Mouse (Mus musculus) central nervous system, embryonic 11.5 days (tissue): ENCODE results near the gene Olfr803. TPM values are rescaled to one million over a fixed set of nuclear protein-coding genes. Genes with fewer than 3 reads are reported as not detected.

ENCODE experiments used
- polyA plus RNA-seq: library from polyadenylated mRNA; depleted of rRNA; stranded (reverse); fragments of >200 nt; gene quantifications from 2 replicates; pipeline ENCODE4 v1.2.3, GENCODE M21; 2012; rRNA removed

Gene Olfr803
- not detected in 2 replicates for polyA plus RNA-seq

DNA sequence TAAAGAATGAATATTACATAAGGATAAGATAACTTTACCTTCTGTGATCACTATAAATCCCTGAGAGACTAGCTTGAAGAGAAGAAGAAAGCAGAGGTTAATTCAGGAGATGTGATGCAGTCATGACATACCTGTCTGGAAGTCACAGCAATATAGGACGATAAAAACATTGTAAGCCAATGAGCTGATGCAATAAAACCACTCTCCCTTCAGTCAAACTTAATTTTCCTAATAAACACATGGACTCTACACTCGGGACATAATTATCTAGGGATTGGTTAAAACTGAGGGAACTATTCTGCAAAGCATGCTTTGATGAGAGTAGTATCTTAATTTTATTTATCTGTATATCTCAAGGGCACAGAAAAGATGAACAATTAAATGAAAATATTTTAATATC lies at the start of gene Olfr803:
Olfr803 (minus strand) TSS at position 101 of the 400 bp plus-strand sequence.

GRCm38 (mm10) chr10:129741821-129742220 lies 47.7 kb upstream of the Olfr803 start, which contains the start of gene Olfr806:
Olfr806 (minus strand) TSS chr10:129741921.

DNA sequence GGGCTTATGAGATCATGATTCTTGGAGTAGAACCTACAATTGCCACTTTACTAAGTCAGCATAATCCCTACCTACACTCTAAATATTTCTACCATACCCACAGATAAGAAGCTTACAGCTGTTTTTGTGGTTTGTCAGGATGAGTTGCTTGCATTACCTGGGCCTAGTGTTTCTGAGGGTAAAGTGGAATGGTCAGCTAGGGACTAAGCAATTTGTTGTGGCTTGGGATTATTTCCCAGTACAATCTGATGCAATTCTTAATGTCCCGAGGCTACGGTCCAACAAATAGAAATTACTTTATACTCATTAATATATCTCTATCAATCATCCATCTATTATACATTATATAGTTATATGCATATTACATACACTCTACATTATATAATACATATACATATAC lies 35.2 kb upstream of the Olfr803 start, which contains the start of gene Olfr805:
Olfr805 (minus strand) TSS at position 101 of the 400 bp plus-strand sequence.

GRCm38 (mm10) chr10:129702910-129703309 lies 8.8 kb upstream of the Olfr803 start, which contains the start of gene Olfr804:
Olfr804 (plus strand) TSS chr10:129703210.

GRCm38 (mm10) chr10:129688069-129688468 lies 6.0 kb downstream of the Olfr803 start, which contains the start of gene Olfr802:
Olfr802 (minus strand) TSS chr10:129688169.

DNA sequence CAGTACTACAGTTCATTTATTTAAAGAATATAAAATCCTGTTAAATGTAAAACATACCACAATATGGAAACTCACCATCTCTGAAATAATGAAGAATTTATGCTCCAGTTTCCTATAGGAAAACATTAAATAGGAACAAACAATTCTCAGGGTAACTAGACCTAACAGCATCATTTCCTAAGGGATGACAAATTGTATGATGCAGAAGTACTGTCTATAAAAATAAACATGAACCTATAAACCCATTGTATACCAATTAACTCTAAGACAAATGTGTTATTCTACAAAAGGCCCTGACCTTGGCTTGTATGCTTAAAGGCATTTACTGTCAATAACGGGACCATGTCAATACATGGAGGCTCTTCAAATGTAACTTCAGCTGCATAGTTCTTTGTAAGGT lies 20.3 kb downstream of the Olfr803 start, which contains the start of gene Olfr801:
Olfr801 (minus strand) TSS at position 101 of the 400 bp plus-strand sequence.

DNA sequence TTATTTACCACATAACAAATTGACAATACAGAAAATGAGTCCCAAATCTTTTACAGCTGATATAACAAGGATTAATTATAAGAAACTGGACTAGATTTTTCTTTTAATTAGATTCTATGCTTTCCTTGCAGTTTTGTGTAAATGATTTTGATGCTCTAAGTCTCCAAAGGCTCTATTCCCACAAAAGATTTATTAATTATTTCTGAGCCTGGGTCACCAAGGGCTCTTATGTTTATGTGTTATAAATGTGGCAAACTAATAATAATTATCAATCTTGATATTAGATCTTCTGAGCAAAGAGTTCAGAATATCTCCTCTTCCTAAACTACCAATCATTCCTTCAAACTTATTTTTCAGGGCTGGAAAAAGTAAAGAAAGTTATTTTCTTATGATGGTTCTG lies 36.7 kb downstream of the Olfr803 start, which contains the start of gene Olfr800:
Olfr800 (plus strand) TSS at position 301 of the 400 bp plus-strand sequence.

Other genes starting within 250 kb of the Olfr803 start
- not detected in 2 replicates for gene Olfr787, start 232.4 kb downstream of the Olfr803 start, polyA plus RNA-seq
- gene Olfr788, start 223.3 kb downstream of the Olfr803 start, polyA plus RNA-seq: not detected in 2 replicates
- not detected in 2 replicates for gene Olfr789, start 209.5 kb downstream of the Olfr803 start, polyA plus RNA-seq
- not detected in 2 replicates for gene Olfr790, start 195.8 kb downstream of the Olfr803 start, polyA plus RNA-seq
- not detected in 2 replicates for gene Olfr791, start 172.5 kb downstream of the Olfr803 start, polyA plus RNA-seq
- gene Olfr792, start 155.1 kb downstream of the Olfr803 start, polyA plus RNA-seq: not detected in 2 replicates
- not detected in 2 replicates for gene Olfr794, start 126.6 kb downstream of the Olfr803 start, polyA plus RNA-seq
- gene Olfr796, start 81.7 kb downstream of the Olfr803 start, polyA plus RNA-seq: not detected in 2 replicates
- gene Olfr798, start 66.4 kb downstream of the Olfr803 start, polyA plus RNA-seq: not detected in 2 replicates
- gene Olfr799, start 56.8 kb downstream of the Olfr803 start, polyA plus RNA-seq: not detected in 2 replicates
- gene Olfr800, start 36.6 kb downstream of the Olfr803 start, polyA plus RNA-seq: not detected in 2 replicates
- not detected in 2 replicates for gene Olfr801, start 20.4 kb downstream of the Olfr803 start, polyA plus RNA-seq
- gene Olfr802, start 6.1 kb downstream of the Olfr803 start, polyA plus RNA-seq: not detected in 2 replicates
- gene Olfr804, start 8.9 kb upstream of the Olfr803 start, polyA plus RNA-seq: not detected in 2 replicates
- gene Olfr805, start 35.1 kb upstream of the Olfr803 start, polyA plus RNA-seq: not detected in 2 replicates
- not detected in 2 replicates for gene Olfr806, start 47.6 kb upstream of the Olfr803 start, polyA plus RNA-seq
- gene Olfr807, start 63.5 kb upstream of the Olfr803 start, polyA plus RNA-seq: not detected in 2 replicates
- not detected in 2 replicates for gene Olfr808, start 71.2 kb upstream of the Olfr803 start, polyA plus RNA-seq
- gene Olfr809, start 80.4 kb upstream of the Olfr803 start, polyA plus RNA-seq: not detected in 2 replicates
- not detected in 2 replicates for gene Olfr810, start 100.6 kb upstream of the Olfr803 start, polyA plus RNA-seq
- gene Olfr811, start 110.1 kb upstream of the Olfr803 start, polyA plus RNA-seq: not detected in 2 replicates
- gene Olfr812, start 151.8 kb upstream of the Olfr803 start, polyA plus RNA-seq: not detected in 2 replicates
- gene Olfr813, start 161.1 kb upstream of the Olfr803 start, polyA plus RNA-seq: not detected in 2 replicates
- not detected in 2 replicates for gene Olfr814, start 185.6 kb upstream of the Olfr803 start, polyA plus RNA-seq
- not detected in 2 replicates for gene Olfr815, start 211.6 kb upstream of the Olfr803 start, polyA plus RNA-seq
- gene Olfr816, start 221.3 kb upstream of the Olfr803 start, polyA plus RNA-seq: not detected in 2 replicates